Mouse (Mus musculus): Measurements from ENCODE around the gene Tenm4. TPM values are rescaled to one million over a fixed set of nuclear protein-coding genes. Genes with fewer than 3 reads are reported as not detected.

Gene Tenm4
- polyA plus RNA-seq, 1 experiment from 2014 or later = 4.6 TPM

GRCm38 (mm10) chr7:96756104-96756742, 585.2 kb downstream of the Tenm4 start:
- TF ChIP-seq CTCF (IDR thresholded peaks at IDR 0.05; ENCODE audit: low read depth) = no peak
- Histone ChIP-seq H3K36me3 (ENCODE audit: control insufficient read depth, insufficient read depth) (no peaks in the 10 kb centered on the region; the same call in 1 of the 2 replicates), H3K4me3 (ENCODE audit: low read depth, low read length) (no peak overlapping the region), H3K9ac (ENCODE audit: low read depth, low read length) (no peak overlapping the region), H3K9me3 (ENCODE audit: control insufficient read depth) (no peaks in the 10 kb centered on the region), H3K27me3 (replicated peaks; ENCODE audit: control insufficient read depth, insufficient read depth, low read length) (no peaks in the 10 kb centered on the region), H3K4me1 (replicated peaks; ENCODE audit: control insufficient read depth, insufficient read depth, low read length) (no peaks in the 10 kb centered on the region), H3K27ac (ENCODE audit: low read depth, low read length) (no peak overlapping the region), H3K4me2 (replicated peaks; ENCODE audit: low read depth) (no peak overlapping the region)
- no peak for ATAC-seq
- 60% methylated on average over 10 of the region's 10 CpGs for WGBS

GRCm38 (mm10) chr7:96757067-96757466, 586.0 kb downstream of the Tenm4 start:
- H3K36me3 ChIP-seq (ENCODE audit: control insufficient read depth, insufficient read depth) = no peaks in the 10 kb centered on the region; the same call in 1 of the 2 replicates
- no peak overlapping the region for H3K4me2 ChIP-seq (replicated peaks; ENCODE audit: low read depth)
- no peak overlapping the region for H3K4me3 ChIP-seq (ENCODE audit: low read depth, low read length)
- no peaks in the 10 kb centered on the region for H3K27me3 ChIP-seq (replicated peaks; ENCODE audit: control insufficient read depth, insufficient read depth, low read length)
- no peaks in the 10 kb centered on the region for H3K9me3 ChIP-seq (ENCODE audit: control insufficient read depth)
- ATAC-seq = no peak
- 66% methylated on average over 8 of the region's 8 CpGs for WGBS
- H3K4me1 ChIP-seq (replicated peaks; ENCODE audit: control insufficient read depth, insufficient read depth, low read length) = no peaks in the 10 kb centered on the region
- H3K9ac ChIP-seq (ENCODE audit: low read depth, low read length) = no peak overlapping the region
- no peak for TF ChIP-seq CTCF (IDR thresholded peaks at IDR 0.05; ENCODE audit: low read depth)
- no peak overlapping the region for H3K27ac ChIP-seq (ENCODE audit: low read depth, low read length)

- no peak for TF ChIP-seq CTCF (IDR thresholded peaks at IDR 0.05; ENCODE audit: low read depth)
- Histone ChIP-seq H3K9ac (ENCODE audit: low read depth, low read length) (no peak overlapping the region), H3K4me1 (replicated peaks; ENCODE audit: control insufficient read depth, insufficient read depth, low read length) (no peaks in the 10 kb centered on the region), H3K36me3 (ENCODE audit: control insufficient read depth, insufficient read depth) (no peaks in the 10 kb centered on the region; the same call in 1 of the 2 replicates), H3K4me2 (replicated peaks; ENCODE audit: low read depth) (no peak overlapping the region), H3K9me3 (ENCODE audit: control insufficient read depth) (no peaks in the 10 kb centered on the region), H3K4me3 (ENCODE audit: low read depth, low read length) (no peak overlapping the region), H3K27me3 (replicated peaks; ENCODE audit: control insufficient read depth, insufficient read depth, low read length) (no peaks in the 10 kb centered on the region), H3K27ac (ENCODE audit: low read depth, low read length) (no peak overlapping the region)
- ATAC-seq = no peak
- 90% methylated on average over 6 of the region's 6 CpGs for WGBS
Observed at GRCm38 (mm10) chr7:96760208-96760607, 589.2 kb downstream of the Tenm4 start.

GRCm38 (mm10) chr7:96761151-96761550, 590.1 kb downstream of the Tenm4 start:
- WGBS = 80% methylated on average over 5 of the region's 5 CpGs
- no peak for TF ChIP-seq CTCF (IDR thresholded peaks at IDR 0.05; ENCODE audit: low read depth)

GRCm38 (mm10) chr7:96765321-96765960, 594.4 kb downstream of the Tenm4 start:
- Histone ChIP-seq H3K4me1 (replicated peaks; ENCODE audit: control insufficient read depth, insufficient read depth, low read length) (no peaks in the 10 kb centered on the region), H3K27me3 (replicated peaks; ENCODE audit: control insufficient read depth, insufficient read depth, low read length) (no peaks in the 10 kb centered on the region), H3K4me2 (replicated peaks; ENCODE audit: low read depth) (no peak overlapping the region), H3K4me3 (ENCODE audit: low read depth, low read length) (no peak overlapping the region), H3K9me3 (ENCODE audit: control insufficient read depth) (no peaks in the 10 kb centered on the region), H3K9ac (ENCODE audit: low read depth, low read length) (no peak overlapping the region), H3K27ac (ENCODE audit: low read depth, low read length) (no peak overlapping the region), H3K36me3 (ENCODE audit: control insufficient read depth, insufficient read depth) (no peaks in the 10 kb centered on the region)
- no peak for ATAC-seq
- no peak for TF ChIP-seq CTCF (IDR thresholded peaks at IDR 0.05; ENCODE audit: low read depth)
- 64% methylated on average over 15 of the region's 15 CpGs for WGBS

More at GRCm38 (mm10) chr7:96761151-96761550, 590.1 kb downstream of the Tenm4 start:
- Histone ChIP-seq H3K4me1 (replicated peaks; ENCODE audit: control insufficient read depth, insufficient read depth, low read length) (no peaks in the 10 kb centered on the region), H3K4me2 (replicated peaks; ENCODE audit: low read depth) (no peak overlapping the region), H3K4me3 (ENCODE audit: low read depth, low read length) (no peak overlapping the region), H3K9ac (ENCODE audit: low read depth, low read length) (no peak overlapping the region), H3K27me3 (replicated peaks; ENCODE audit: control insufficient read depth, insufficient read depth, low read length) (no peaks in the 10 kb centered on the region), H3K9me3 (ENCODE audit: control insufficient read depth) (no peaks in the 10 kb centered on the region), H3K27ac (ENCODE audit: low read depth, low read length) (no peak overlapping the region), H3K36me3 (ENCODE audit: control insufficient read depth, insufficient read depth) (no peaks in the 10 kb centered on the region; the same call in 1 of the 2 replicates)
- ATAC-seq = no peak

- no peak for TF ChIP-seq CTCF (IDR thresholded peaks at IDR 0.05; ENCODE audit: low read depth)
- WGBS = 78% methylated on average over 3 of the region's 3 CpGs
- no peaks in the 10 kb centered on the region for H3K9me3 ChIP-seq (ENCODE audit: control insufficient read depth)
- no peak for ATAC-seq
- no peaks in the 10 kb centered on the region for H3K27me3 ChIP-seq (replicated peaks; ENCODE audit: control insufficient read depth, insufficient read depth, low read length)
- H3K9ac ChIP-seq (ENCODE audit: low read depth, low read length) = no peak overlapping the region
- no peak overlapping the region for H3K4me2 ChIP-seq (replicated peaks; ENCODE audit: low read depth)
- H3K4me3 ChIP-seq (ENCODE audit: low read depth, low read length) = no peak overlapping the region
- no peaks in the 10 kb centered on the region for H3K36me3 ChIP-seq (ENCODE audit: control insufficient read depth, insufficient read depth)
- no peak overlapping the region for H3K27ac ChIP-seq (ENCODE audit: low read depth, low read length)
- no peaks in the 10 kb centered on the region for H3K4me1 ChIP-seq (replicated peaks; ENCODE audit: control insufficient read depth, insufficient read depth, low read length)
Observed at GRCm38 (mm10) chr7:96767090-96767489, 596.0 kb downstream of the Tenm4 start.
